Mouse (Mus musculus) megakaryocyte, embryonic 14.5 days (primary cell): ENCODE data around the gene Cubn.

ENCODE experiments used
- FLI1 ChIP-seq: IDR thresholded peaks from 2 replicates; pipeline ENCODE4 v1.6.1; 2012; ENCODE audit warnings: low read length, inconsistent platforms, mixed read lengths
- GATA1 ChIP-seq: IDR thresholded peaks from 3 replicates; pipeline ENCODE4 v1.6.1; 2012; ENCODE audit warnings: mixed read lengths, low read length, inconsistent platforms, borderline replicate concordance

DNA sequence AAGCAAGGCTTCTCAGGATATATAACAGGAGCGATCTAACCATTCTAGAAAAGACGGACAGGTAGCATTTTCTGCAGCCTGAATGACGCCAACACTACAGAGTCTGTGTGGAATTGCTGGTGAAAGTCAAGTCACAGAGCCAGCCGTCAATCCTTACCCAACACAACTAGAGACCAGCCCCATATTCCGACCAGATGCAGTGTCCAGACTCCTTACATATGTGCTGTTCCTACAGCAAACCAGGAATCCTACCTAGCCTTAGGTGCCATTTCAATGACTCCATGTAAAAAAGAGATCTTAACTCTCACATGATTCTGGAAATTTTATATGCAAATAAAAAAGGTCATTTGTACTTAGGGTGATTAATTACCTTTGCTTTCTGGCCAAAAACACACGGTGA is 259.3 kb downstream of the Cubn start:
- TF ChIP-seq GATA1: no peak
- no peak for TF ChIP-seq FLI1
